Mouse (Mus musculus) forebrain, postnatal 0 days (tissue): ENCODE measurements around the gene Cfap44. TPM values are rescaled to one million over a fixed set of nuclear protein-coding genes. Genes with fewer than 3 reads are reported as not detected.

Experiments used
- ATAC-seq: fragments of 200-750 bp; cut with Nextera tagmentation; 2 replicates; pipeline ENCODE4 v1.8.0; 2017; ENCODE audit warnings: mild to moderate bottlenecking, moderate library complexity
- DNase-seq: peaks from one replicate; pipeline ENCODE4 v3.0.0-alpha.2; 2015
- H3K27ac ChIP-seq: fragments of 300-500 bp; sonication (generic); 2 replicates; pipeline ENCODE4 v1.5.1; 2014; ENCODE audit warnings: low read depth, mild to moderate bottlenecking, antibody characterized with exemption, low read length, moderate library complexity, mixed read lengths
- H3K27me3 ChIP-seq: fragments of 300-500 bp; sonication (generic); 2 replicates; pipeline ENCODE4 v1.6.1; 2014; ENCODE audit warnings: mild to moderate bottlenecking, low read length, mixed read lengths; ENCODE audit not compliant: insufficient read depth
- H3K36me3 ChIP-seq: fragments of 300-500 bp; sonication (generic); 2 replicates; pipeline ENCODE4 v1.6.1; 2014; ENCODE audit warnings: mild to moderate bottlenecking, moderate library complexity; ENCODE audit not compliant: insufficient read depth
- H3K4me1 ChIP-seq: fragments of 300-500 bp; sonication (generic); 2 replicates; pipeline ENCODE4 v1.6.1; 2014; ENCODE audit warnings: antibody characterized with exemption; ENCODE audit not compliant: insufficient read depth
- H3K4me2 ChIP-seq: fragments of 300-500 bp; sonication (generic); 2 replicates; pipeline ENCODE4 v1.6.1; 2014; ENCODE audit warnings: low read depth, mild to moderate bottlenecking, moderate library complexity
- H3K4me3 ChIP-seq: fragments of 300-500 bp; sonication (generic); 2 replicates; pipeline ENCODE4 v1.5.1; 2014; ENCODE audit warnings: low read depth, low read length, mixed read lengths
- H3K9ac ChIP-seq: fragments of 300-500 bp; sonication (generic); 2 replicates; pipeline ENCODE4 v1.6.1; 2014; ENCODE audit warnings: mild to moderate bottlenecking
- H3K9me3 ChIP-seq: fragments of 300-500 bp; sonication (generic); 2 replicates; pipeline ENCODE4 v1.6.1; 2016; ENCODE audit warnings: low read length
- CTCF ChIP-seq: sonication (generic); IDR thresholded peaks from 2 replicates; pipeline ENCODE4 v1.5.1; 2016; ENCODE audit warnings: antibody characterized with exemption, control low read depth, low read depth
- WGBS: fragments of 180-500 bp; shearing (Covaris S2); extraction: QIAGEN DNeasy Blood & Tissue Kit; methylation state at CpG from one replicate; pipeline ENCODE4 v1.1.7; 2014; 5-methylcytosine and 5-hydroxymethylcytosine counted together
- polyA plus RNA-seq: library from polyadenylated mRNA; unstranded; fragments of >200 nt; fragmentation: Nextera tagmentation; extraction: Ambion mirVana; gene quantifications from 2 replicates; pipeline ENCODE4 v1.2.1, GENCODE M21; 2015
- total RNA-seq: library from RNA; depleted of rRNA; stranded (reverse); fragments of >200 nt; gene quantifications from 2 replicates; pipeline ENCODE4 v1.2.3, GENCODE M21; 2014; rRNA removed

Cfap44 gene
- 5.6 and 9.6 TPM in 2 replicates for total RNA-seq
- polyA plus RNA-seq, result 1.2 and 2.5 TPM in 2 replicates

GRCm38 (mm10) chr16:44394577-44395243 lies at the start of gene Cfap44:
TSS of gene Cfap44 (plus strand) at chr16:44394796.
- WGBS, result under 1% methylated on average over 17 of the region's 17 CpGs
- H3K27ac ChIP-seq, result peak within 1 kb of the TSS; percentile 40; the same call in 1 of the 2 replicates
- H3K36me3 ChIP-seq, result no peaks in the 10 kb centered on the region
- H3K4me3 ChIP-seq, result peak within 1 kb of the TSS; percentile 43
- DNase-seq (peak; percentile 96), ATAC-seq (peak; percentile 89)
- peak within 1 kb of the TSS; percentile 39 for H3K9ac ChIP-seq
- H3K27me3 ChIP-seq, result no peaks in the 10 kb centered on the region
- no peaks in the 10 kb centered on the region for H3K9me3 ChIP-seq
- 0 out of 2 replicates have a peak, but pooled peaks cover 8% of the 10 kb centered on the region for H3K4me1 ChIP-seq
- peak; percentile 49 for TF ChIP-seq CTCF
- peak within 1 kb of the TSS; percentile 65 for H3K4me2 ChIP-seq

GRCm38 (mm10) chr16:44347071-44347901 lies 47.3 kb upstream of the Cfap44 start, which contains the start of gene Spice1:
TSS of gene Spice1 (plus strand) at chr16:44347121.
- Histone ChIP-seq H3K4me1 (no peaks in the 10 kb centered on the region), H3K27ac (peak within 1 kb of the TSS; percentile 72), H3K9me3 (no peaks in the 10 kb centered on the region), H3K9ac (peak within 1 kb of the TSS; percentile 55), H3K4me3 (peak within 1 kb of the TSS; percentile 75), H3K27me3 (no peaks in the 10 kb centered on the region), H3K36me3 (no peaks in the 10 kb centered on the region), H3K4me2 (peak within 1 kb of the TSS; percentile 51)
- ATAC-seq, result peak; percentile 100
- peak; percentile 63 for TF ChIP-seq CTCF
- WGBS, result 3% methylated on average over 63 of the region's 67 CpGs
- DNase-seq, result peak; percentile 92

GRCm38 (mm10) chr16:44349801-44350397 lies 44.7 kb upstream of the Cfap44 start:
- WGBS, result 90% methylated on average over 4 of the region's 4 CpGs
- Histone ChIP-seq H3K9me3 (no peaks in the 10 kb centered on the region), H3K36me3 (no peaks in the 10 kb centered on the region), H3K27ac (no peak overlapping the region), H3K4me1 (no peaks in the 10 kb centered on the region), H3K27me3 (no peaks in the 10 kb centered on the region), H3K4me3 (no peak overlapping the region), H3K4me2 (no peak overlapping the region), H3K9ac (no peak overlapping the region)
- ATAC-seq (no peak), DNase-seq (no peak)
- no peak for TF ChIP-seq CTCF

- Histone ChIP-seq H3K36me3 (no peaks in the 10 kb centered on the region; the same call in 1 of the 2 replicates), H3K4me2 (no peak overlapping the region), H3K4me1 (no peaks in the 10 kb centered on the region), H3K9ac (no peak overlapping the region), H3K9me3 (no peaks in the 10 kb centered on the region), H3K27me3 (no peaks in the 10 kb centered on the region), H3K4me3 (no peak overlapping the region), H3K27ac (no peak overlapping the region)
- TF ChIP-seq CTCF, result no peak
- 82% methylated on average over 7 of the region's 7 CpGs for WGBS
- ATAC-seq, result no peak
- DNase-seq, result no peak
These were observed 38.3 kb upstream of the Cfap44 start for GRCm38 (mm10) chr16:44356291-44356690.

- Histone ChIP-seq H3K4me2 (no peak overlapping the region), H3K9me3 (no peaks in the 10 kb centered on the region), H3K9ac (no peak overlapping the region), H3K4me3 (no peak overlapping the region), H3K4me1 (no peaks in the 10 kb centered on the region), H3K27ac (no peak overlapping the region), H3K27me3 (no peaks in the 10 kb centered on the region), H3K36me3 (no peaks in the 10 kb centered on the region; the same call in 1 of the 2 replicates)
- TF ChIP-seq CTCF, result no peak
- ATAC-seq (no peak), DNase-seq (no peak)
- WGBS, result 77% methylated on average over 4 of the region's 4 CpGs
These were observed 36.9 kb upstream of the Cfap44 start for GRCm38 (mm10) chr16:44357571-44358268.
